Mouse (Mus musculus) lung, postnatal 0 days (tissue): ENCODE measurements around the gene Fbln7.

ENCODE experiments used
- CTCF ChIP-seq: IDR thresholded peaks from 2 replicates; pipeline ENCODE4 v1.5.1; 2016; ENCODE audit warnings: antibody characterized with exemption, mild to moderate bottlenecking
- EP300 ChIP-seq: IDR thresholded peaks from 2 replicates; pipeline ENCODE4 v1.6.1; 2016; ENCODE audit warnings: antibody characterized with exemption, mild to moderate bottlenecking, control low read depth

- no peak for TF ChIP-seq CTCF
- TF ChIP-seq EP300: no peak
These were observed 40.1 kb downstream of the Fbln7 start for GRCm38 (mm10) chr2:128902843-128903242.
